Mouse (Mus musculus): ENCODE results near the gene Kcnab1. TPM values are rescaled to one million over a fixed set of nuclear protein-coding genes. Genes with fewer than 3 reads are reported as not detected.

The Kcnab1 gene
- polyA plus RNA-seq, 2 experiments: 4.2 to 9.2 TPM

DNA sequence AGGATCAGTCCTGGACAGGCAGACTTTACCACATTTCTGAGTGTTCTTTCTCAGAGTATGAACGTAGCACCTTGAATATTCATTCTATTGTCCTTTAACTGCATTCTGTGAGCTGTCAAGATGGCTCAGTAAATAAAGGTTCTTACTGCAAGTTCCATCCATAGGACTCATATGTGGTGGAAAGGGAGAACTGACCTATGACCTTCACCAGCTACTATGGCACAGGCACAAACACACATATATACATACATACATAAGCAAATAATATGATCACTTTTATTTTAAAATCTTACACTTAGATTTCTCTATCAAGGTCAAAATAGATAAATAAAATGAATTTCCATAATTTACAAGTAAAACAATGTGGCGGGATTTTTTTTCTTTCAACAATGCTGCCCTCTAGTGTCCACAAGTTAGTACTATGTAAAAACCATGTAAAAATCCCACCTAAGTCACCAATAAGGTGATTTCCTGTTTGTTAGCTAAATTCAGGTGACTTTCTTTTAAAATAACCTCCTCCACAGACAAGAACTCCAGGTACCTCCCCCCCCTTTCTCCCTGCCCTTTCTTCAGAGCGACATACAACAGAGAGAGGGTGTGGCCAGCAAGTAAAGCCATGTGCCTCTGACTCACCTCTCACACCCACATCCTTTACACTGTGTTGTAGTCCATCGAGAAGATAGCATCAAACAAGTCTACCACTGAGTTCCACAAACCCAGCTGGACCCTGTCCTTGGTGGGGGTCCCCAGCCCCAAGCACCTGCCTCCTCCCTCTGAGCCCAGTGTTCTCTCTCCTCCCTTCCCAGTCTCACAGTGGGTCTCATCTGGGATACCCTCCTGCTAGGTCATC lies 243.3 kb downstream of the Kcnab1 start:
- Histone ChIP-seq H3K9ac (ENCODE audit: low read depth, low read length, severe bottlenecking) (no peak overlapping the region), H3K4me3 (replicated peaks; ENCODE audit: low read length) (no peak overlapping the region), H3K4me2 (replicated peaks; ENCODE audit: low read depth, low read length, severe bottlenecking) (no peak overlapping the region), H3K9me3 (ENCODE audit: control insufficient read depth, low read length) (no peaks in the 10 kb centered on the region), H3K27me3 (ENCODE audit: control insufficient read depth, insufficient read depth, low read length) (no peaks in the 10 kb centered on the region), H3K36me3 (ENCODE audit: control insufficient read depth, insufficient read depth, low read length) (no peaks in the 10 kb centered on the region), H3K27ac (replicated peaks; ENCODE audit: low read depth, low read length) (no peak overlapping the region), H3K4me1 (ENCODE audit: control insufficient read depth, insufficient read depth, low read length) (no peaks in the 10 kb centered on the region)
- 42% methylated on average over 4 of the region's 4 CpGs for WGBS
- no peak for TF ChIP-seq POLR2A (IDR thresholded peaks at IDR 0.05; ENCODE audit: borderline replicate concordance, extremely low read depth, insufficient read depth, insufficient read length)
- peak; percentile 61 for DNase-seq (ENCODE audit: low spot score)
- ATAC-seq (ENCODE audit: low FRiP score, low read depth): no peak

GRCm38 (mm10) chr3:65353263-65354037 lies 244.3 kb downstream of the Kcnab1 start:
- DNase-seq (ENCODE audit: low spot score) (no peak), ATAC-seq (ENCODE audit: low FRiP score, low read depth) (no peak)
- Histone ChIP-seq H3K36me3 (ENCODE audit: control insufficient read depth, insufficient read depth, low read length) (no peaks in the 10 kb centered on the region), H3K27ac (replicated peaks; ENCODE audit: low read depth, low read length) (no peak overlapping the region), H3K27me3 (ENCODE audit: control insufficient read depth, insufficient read depth, low read length) (no peaks in the 10 kb centered on the region), H3K9ac (ENCODE audit: low read depth, low read length, severe bottlenecking) (no peak overlapping the region), H3K4me3 (replicated peaks; ENCODE audit: low read length) (no peak overlapping the region), H3K4me1 (ENCODE audit: control insufficient read depth, insufficient read depth, low read length) (no peaks in the 10 kb centered on the region), H3K9me3 (ENCODE audit: control insufficient read depth, low read length) (no peaks in the 10 kb centered on the region), H3K4me2 (replicated peaks; ENCODE audit: low read depth, low read length, severe bottlenecking) (no peak overlapping the region)
- no peak for TF ChIP-seq POLR2A (IDR thresholded peaks at IDR 0.05; ENCODE audit: borderline replicate concordance, extremely low read depth, insufficient read depth, insufficient read length)
- 76% methylated on average over 10 of the region's 10 CpGs for WGBS

DNA sequence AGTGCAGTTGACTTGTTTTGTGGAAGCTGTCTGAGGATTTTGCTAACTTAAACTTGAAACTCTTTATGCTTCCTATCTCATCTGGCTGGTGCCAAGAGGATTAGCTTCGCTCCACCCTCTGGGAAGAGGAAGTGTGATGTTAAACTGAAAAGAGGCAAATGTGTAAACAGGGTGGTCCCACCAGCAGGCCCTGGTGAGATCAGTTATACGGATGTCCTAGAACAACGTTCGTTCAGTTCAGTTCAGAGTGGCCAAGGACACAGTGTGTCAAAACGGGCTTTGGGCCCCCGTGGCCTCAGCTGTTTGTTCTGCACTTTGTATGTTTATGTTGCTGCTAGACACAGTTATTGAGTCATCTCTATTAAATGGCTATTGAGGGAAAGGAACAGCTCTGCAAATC lies 246.3 kb downstream of the Kcnab1 start:
- Histone ChIP-seq H3K36me3 (ENCODE audit: control insufficient read depth, insufficient read depth, low read length) (no peaks in the 10 kb centered on the region), H3K4me3 (replicated peaks; ENCODE audit: low read length) (no peak overlapping the region), H3K27me3 (ENCODE audit: control insufficient read depth, insufficient read depth, low read length) (no peaks in the 10 kb centered on the region), H3K9me3 (ENCODE audit: control insufficient read depth, low read length) (no peaks in the 10 kb centered on the region), H3K9ac (ENCODE audit: low read depth, low read length, severe bottlenecking) (no peak overlapping the region), H3K4me1 (ENCODE audit: control insufficient read depth, insufficient read depth, low read length) (0 out of 2 replicates have a peak, but pooled peaks cover 2% of the 10 kb centered on the region), H3K27ac (replicated peaks; ENCODE audit: low read depth, low read length) (no peak overlapping the region), H3K4me2 (replicated peaks; ENCODE audit: low read depth, low read length, severe bottlenecking) (no peak overlapping the region)
- no peak for TF ChIP-seq POLR2A (IDR thresholded peaks at IDR 0.05; ENCODE audit: borderline replicate concordance, extremely low read depth, insufficient read depth, insufficient read length)
- DNase-seq (ENCODE audit: low spot score) (no peak), ATAC-seq (ENCODE audit: low FRiP score, low read depth) (no peak)
- WGBS: 78% methylated on average over 6 of the region's 6 CpGs

DNA sequence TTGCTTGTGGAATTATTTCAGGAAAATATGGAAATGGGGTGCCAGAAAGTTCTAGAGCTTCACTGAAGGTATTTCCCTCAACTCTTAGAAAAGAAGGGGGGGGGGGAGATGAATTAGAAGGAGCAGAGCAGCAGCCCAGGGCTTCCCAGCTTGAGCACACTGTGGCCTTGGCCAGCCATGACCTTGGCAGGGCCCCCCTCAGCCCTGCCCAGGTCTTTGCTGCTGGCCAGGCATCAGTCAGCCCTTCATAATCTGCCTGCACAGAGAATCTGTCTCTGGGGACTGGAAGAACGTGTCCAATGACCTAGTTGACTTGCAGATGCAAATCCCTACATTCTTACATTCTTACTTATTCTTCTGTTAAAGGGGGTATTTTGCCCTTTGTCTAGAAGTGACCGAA lies 249.1 kb downstream of the Kcnab1 start:
- no peak for TF ChIP-seq POLR2A (IDR thresholded peaks at IDR 0.05; ENCODE audit: borderline replicate concordance, extremely low read depth, insufficient read depth, insufficient read length)
- no peaks in the 10 kb centered on the region for H3K27me3 ChIP-seq (ENCODE audit: control insufficient read depth, insufficient read depth, low read length)
- no peak overlapping the region for H3K4me3 ChIP-seq (replicated peaks; ENCODE audit: low read length)
- H3K36me3 ChIP-seq (ENCODE audit: control insufficient read depth, insufficient read depth, low read length): no peaks in the 10 kb centered on the region
- H3K9ac ChIP-seq (ENCODE audit: low read depth, low read length, severe bottlenecking): no peak overlapping the region
- H3K9me3 ChIP-seq (ENCODE audit: control insufficient read depth, low read length): no peaks in the 10 kb centered on the region
- H3K4me2 ChIP-seq (replicated peaks; ENCODE audit: low read depth, low read length, severe bottlenecking): no peak overlapping the region
- 0 out of 2 replicates have a peak, but pooled peaks cover 2% of the 10 kb centered on the region for H3K4me1 ChIP-seq (ENCODE audit: control insufficient read depth, insufficient read depth, low read length)
- no peak for ATAC-seq (ENCODE audit: low FRiP score, low read depth)
- no peak for DNase-seq (ENCODE audit: low spot score)
- WGBS: 81% methylated on average over 2 of the region's 2 CpGs
- H3K27ac ChIP-seq (replicated peaks; ENCODE audit: low read depth, low read length): no peak overlapping the region

DNA sequence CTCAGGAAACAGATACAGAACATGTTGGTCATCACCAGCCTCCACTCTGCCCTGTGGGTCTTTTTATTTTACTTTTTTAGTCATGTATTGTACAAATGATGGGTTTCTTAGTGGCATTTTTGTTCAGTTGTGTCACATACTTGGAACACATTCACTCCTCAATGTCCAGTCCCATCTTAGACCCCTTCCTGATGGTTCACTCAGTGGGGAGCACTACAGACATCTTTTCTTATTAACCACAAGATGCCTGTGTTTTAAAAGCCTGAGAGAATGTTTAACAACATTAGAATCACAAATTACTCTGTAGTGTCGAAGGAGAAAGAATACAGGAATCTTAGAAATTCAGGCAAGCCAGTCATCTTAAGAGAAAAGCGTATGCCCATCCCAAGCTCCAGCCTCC lies 249.7 kb downstream of the Kcnab1 start:
- Histone ChIP-seq H3K9ac (ENCODE audit: low read depth, low read length, severe bottlenecking) (no peak overlapping the region), H3K4me3 (replicated peaks; ENCODE audit: low read length) (no peak overlapping the region), H3K4me1 (ENCODE audit: control insufficient read depth, insufficient read depth, low read length) (0 out of 2 replicates have a peak, but pooled peaks cover 2% of the 10 kb centered on the region), H3K27ac (replicated peaks; ENCODE audit: low read depth, low read length) (no peak overlapping the region), H3K36me3 (ENCODE audit: control insufficient read depth, insufficient read depth, low read length) (no peaks in the 10 kb centered on the region), H3K4me2 (replicated peaks; ENCODE audit: low read depth, low read length, severe bottlenecking) (no peak overlapping the region), H3K9me3 (ENCODE audit: control insufficient read depth, low read length) (no peaks in the 10 kb centered on the region), H3K27me3 (ENCODE audit: control insufficient read depth, insufficient read depth, low read length) (no peaks in the 10 kb centered on the region)
- no peak for DNase-seq (ENCODE audit: low spot score)
- TF ChIP-seq POLR2A (IDR thresholded peaks at IDR 0.05; ENCODE audit: borderline replicate concordance, extremely low read depth, insufficient read depth, insufficient read length): no peak
- no peak for ATAC-seq (ENCODE audit: low FRiP score, low read depth)
- WGBS: 88% methylated on average over 2 of the region's 2 CpGs
